Mouse (Mus musculus) CH12.LX (cell line): Measurements from ENCODE around the gene Rpl18a. TPM values are rescaled to one million over a fixed set of nuclear protein-coding genes. Genes with fewer than 3 reads are reported as not detected.

Experiments
- DNase-seq: peaks from one replicate; pipeline ENCODE4 v3.0.0-alpha.2; 2013; ENCODE audit errors: extremely low read depth
- H3K27ac ChIP-seq: 2 replicates; pipeline ENCODE4 v1.5.1; 2012; ENCODE audit warnings: low read depth, mild to moderate bottlenecking, control low read depth, moderate library complexity; ENCODE audit not compliant: insufficient read depth
- H3K27me3 ChIP-seq: replicated peaks from 2 replicates; pipeline ENCODE3; 2012; ENCODE audit warnings: inconsistent platforms
- H3K36me3 ChIP-seq, 2 experiments: replicated peaks in 1 of 2; 2 replicates each; pipeline versions ENCODE3 to v1.6.1; 2012; ENCODE audit warnings: inconsistent platforms in 1 of 2, low read length in 1 of 2, mild to moderate bottlenecking in 1 of 2, mixed read lengths in 1 of 2, moderate library complexity in 1 of 2; ENCODE audit not compliant: control insufficient read depth in 1 of 2, insufficient read depth in 1 of 2
- H3K4me1 ChIP-seq, 2 experiments: 2 replicates each; pipeline ENCODE4 v1.6.1; 2012; ENCODE audit warnings: inconsistent platforms in 1 of 2, moderate library complexity in 1 of 2; ENCODE audit not compliant: insufficient read depth in 2 of 2, control insufficient read depth in 1 of 2
- H3K4me2 ChIP-seq: 2 replicates; pipeline ENCODE4 v1.6.1; 2012; ENCODE audit warnings: low read depth, mild to moderate bottlenecking, control low read depth; ENCODE audit not compliant: poor library complexity, insufficient read depth, severe bottlenecking
- H3K4me3 ChIP-seq, 3 experiments: fragments of 150-350 bp in 1 of 3; sonication (generic) in 1 of 3; replicated peaks in 1 of 3; 2 replicates each; pipeline versions ENCODE3 to v1.5.1; 2011 to 2012; ENCODE audit warnings: low read depth in 2 of 3, low read length in 2 of 3, mild to moderate bottlenecking in 2 of 3, moderate library complexity in 2 of 3, control low read depth in 1 of 3, improper control_type of control experiment in 1 of 3, inconsistent platforms in 1 of 3, mixed read lengths in 1 of 3; ENCODE audit not compliant: poor library complexity in 1 of 3
- H3K79me2 ChIP-seq: replicated peaks from 2 replicates; pipeline ENCODE4 v1.6.1; 2012; ENCODE audit warnings: mild to moderate bottlenecking, moderate library complexity; ENCODE audit not compliant: control insufficient read depth, poor library complexity, insufficient read depth, severe bottlenecking; ENCODE audit errors: extremely low read depth
- H3K9ac ChIP-seq: 2 replicates; pipeline ENCODE4 v1.6.1; 2012; ENCODE audit warnings: low read depth, mild to moderate bottlenecking, control low read depth, moderate library complexity; ENCODE audit not compliant: insufficient read depth
- H3K9me3 ChIP-seq: replicated peaks from 2 replicates; pipeline ENCODE3; 2012; ENCODE audit warnings: low read length, inconsistent platforms, mixed read lengths
- CHD1 ChIP-seq: IDR thresholded peaks from 2 replicates; pipeline ENCODE4 v1.6.1; 2012; ENCODE audit warnings: low read depth, low read length, improper control_type of control experiment, inconsistent platforms
- CTCF ChIP-seq, 2 experiments: IDR thresholded peaks in 1 of 2; conservative IDR thresholded peaks in 1 of 2; 2 replicates each; pipeline ENCODE4 v1.5.1; 2011 to 2012; ENCODE audit warnings: low read depth in 2 of 2, low read length in 2 of 2, improper control_type of control experiment in 1 of 2, inconsistent platforms in 1 of 2, mild to moderate bottlenecking in 1 of 2, moderate library complexity in 1 of 2
- E2F4 ChIP-seq: IDR thresholded peaks from 2 replicates; pipeline ENCODE4 v1.6.1; 2011; ENCODE audit warnings: low read depth, low read length, improper control_type of control experiment; ENCODE audit not compliant: insufficient replicate concordance
- ETS1 ChIP-seq: conservative IDR thresholded peaks from 2 replicates; pipeline ENCODE4 v1.6.1; 2012; ENCODE audit warnings: low read depth, mild to moderate bottlenecking, inconsistent platforms, low read length, improper control_type of control experiment, moderate library complexity
- GABPA ChIP-seq: IDR thresholded peaks from 2 replicates; pipeline ENCODE4 v1.6.1; 2012; ENCODE audit warnings: low read depth, low read length, improper control_type of control experiment, inconsistent platforms; ENCODE audit not compliant: insufficient replicate concordance
- HCFC1 ChIP-seq: IDR thresholded peaks from 2 replicates; pipeline ENCODE4 v1.6.1; 2012; ENCODE audit warnings: low read depth, mild to moderate bottlenecking, inconsistent platforms, low read length, improper control_type of control experiment
- MAZ ChIP-seq: IDR thresholded peaks from 2 replicates; pipeline ENCODE4 v1.6.1; 2012; ENCODE audit warnings: low read depth, mild to moderate bottlenecking, inconsistent platforms, low read length, improper control_type of control experiment, moderate library complexity
- NELFE ChIP-seq: IDR thresholded peaks from 2 replicates; pipeline ENCODE4 v1.6.1; 2011; ENCODE audit warnings: low read depth, low read length, improper control_type of control experiment
- POLR2A ChIP-seq: IDR thresholded peaks from 2 replicates; pipeline ENCODE4 v1.6.1; 2011; ENCODE audit warnings: low read depth, mild to moderate bottlenecking, improper control_type of control experiment, low read length
- RAD21 ChIP-seq: IDR thresholded peaks from 2 replicates; pipeline ENCODE4 v1.6.1; 2011; ENCODE audit warnings: low read depth, mild to moderate bottlenecking, low read length, improper control_type of control experiment, moderate library complexity
- RCOR1 ChIP-seq: conservative IDR thresholded peaks from 2 replicates; pipeline ENCODE4 v1.6.1; 2012; ENCODE audit warnings: low read depth, mild to moderate bottlenecking, inconsistent platforms, low read length, improper control_type of control experiment
- SMC3 ChIP-seq: IDR thresholded peaks from 2 replicates; pipeline ENCODE4 v1.6.1; 2011; ENCODE audit warnings: low read depth, low read length, improper control_type of control experiment
- TBP ChIP-seq: conservative IDR thresholded peaks from 2 replicates; pipeline ENCODE4 v1.6.1; 2011; ENCODE audit warnings: low read depth, low read length, improper control_type of control experiment
- TCF12 ChIP-seq: IDR thresholded peaks from 2 replicates; pipeline ENCODE4 v1.6.1; 2014; ENCODE audit warnings: low read depth, mild to moderate bottlenecking, inconsistent platforms, low read length, improper control_type of control experiment
- UBTF ChIP-seq: IDR thresholded peaks from 2 replicates; pipeline ENCODE4 v1.6.1; 2012; ENCODE audit warnings: low read depth, mild to moderate bottlenecking, inconsistent platforms, low read length, improper control_type of control experiment, moderate library complexity
- USF2 ChIP-seq: conservative IDR thresholded peaks from 2 replicates; pipeline ENCODE4 v1.6.1; 2011; ENCODE audit warnings: low read depth, low read length, improper control_type of control experiment
- ZC3H11A ChIP-seq: IDR thresholded peaks from 2 replicates; pipeline ENCODE4 v1.6.1; 2012; ENCODE audit warnings: low read depth, mild to moderate bottlenecking, inconsistent platforms, low read length, improper control_type of control experiment
- ZKSCAN1 ChIP-seq: IDR thresholded peaks from 2 replicates; pipeline ENCODE4 v1.6.1; 2012; ENCODE audit warnings: low read depth, inconsistent platforms, low read length, improper control_type of control experiment, borderline replicate concordance
- ZNF384 ChIP-seq: IDR thresholded peaks from 2 replicates; pipeline ENCODE4 v1.6.1; 2012; ENCODE audit warnings: low read depth, low read length, improper control_type of control experiment, inconsistent platforms
- dilution Hi-C: fragments of 300-500 bp; cut with MboI; formaldehyde crosslinking; loops from 2 replicates; pipeline ENCODE4 v1.14.3; 2020; ENCODE audit warnings: low sequenced_read_pairs; ENCODE audit not compliant: extremely low pct_unique_long_range_greater_than_20kb, extremely low pct_ligation_motif_present
- in situ Hi-C: fragments of 300-500 bp; cut with MboI; formaldehyde crosslinking; loops from 3 replicates; pipeline ENCODE4 v1.14.3; 2019; ENCODE audit warnings: low sequenced_read_pairs, low pct_ligation_motif_present, low pct_unique_long_range_greater_than_20kb, mixed read lengths
- polyA plus RNA-seq: library from polyadenylated mRNA; unstranded; fragments of >175 nt; gene quantifications from 2 replicates; pipeline ENCODE4 v1.2.1, GENCODE M21; 2012; ENCODE audit warnings: low read depth; ENCODE audit not compliant: insufficient read length
- total RNA-seq, 2 experiments: library from RNA; depleted of rRNA; stranded (reverse); fragments of 300-350 nt in 1 of 2; fragments of >200 nt in 1 of 2; gene quantifications; 2 replicates each; pipeline ENCODE4 v1.2.3; 2012 to 2014

Rpl18a gene
- total and polyA plus RNA-seq, 3 experiments = 2,035 to 5,917 (median 3,837) TPM

GRCm38 (mm10) chr8:70943187-70943586 lies 46.0 kb upstream of the Rpl18a start:
- Histone ChIP-seq H3K9ac (no peak overlapping the region), H3K9me3 (no peaks in the 10 kb centered on the region), H3K27ac (no peak overlapping the region), H3K79me2 (no peaks in the 10 kb centered on the region), H3K27me3 (peaks cover 61% of the 10 kb centered on the region), H3K4me2 (no peak overlapping the region)
- dilution Hi-C loops = no loop called here
- no peak for DNase-seq
- TF ChIP-seq ZNF384 (no peak), NELFE (no peak), POLR2A (no peak), ETS1 (no peak), HCFC1 (no peak), RAD21 (no peak), TBP (no peak), GABPA (no peak), E2F4 (no peak), CHD1 (no peak), ZC3H11A (no peak)
- TF ChIP-seq, all 38 proteins: peak for 0
- no peak overlapping the region for H3K4me3 ChIP-seq
- no peaks in the 10 kb centered on the region for H3K4me1 ChIP-seq
- no peaks in the 10 kb centered on the region for H3K36me3 ChIP-seq
- in situ Hi-C loops = no loop called here

GRCm38 (mm10) chr8:70941478-70941877 lies 44.3 kb upstream of the Rpl18a start:
- H3K9ac ChIP-seq = no peak overlapping the region
- H3K4me3 ChIP-seq = no peak overlapping the region
- H3K79me2 ChIP-seq = no peaks in the 10 kb centered on the region
- H3K27ac ChIP-seq = no peak overlapping the region
- dilution Hi-C loops = no loop called here
- in situ Hi-C loops = no loop called here
- H3K36me3 ChIP-seq = no peaks in the 10 kb centered on the region
- no peak overlapping the region for H3K4me2 ChIP-seq
- peaks cover 57% of the 10 kb centered on the region for H3K27me3 ChIP-seq
- no peaks in the 10 kb centered on the region for H3K4me1 ChIP-seq
- H3K9me3 ChIP-seq = no peaks in the 10 kb centered on the region
- DNase-seq = peak; percentile 23
- TF ChIP-seq RAD21 (peak; percentile 18; the same call in 1 of the 2 replicates), CTCF (conservative IDR thresholded peaks at IDR 0.05 in 1 of 2, IDR thresholded peaks at IDR 0.05 in 1 of 2; ENCODE audit: low read depth in 2 of 2, low read length in 2 of 2) (peak in 1 of 2 experiments; percentile 56; a peak in 2 of 4 replicates), SMC3 (peak; percentile 49), E2F4 (no peak)

- Histone ChIP-seq H3K9me3 (no peaks in the 10 kb centered on the region), H3K4me2 (no peak overlapping the region), H3K4me1 (no peaks in the 10 kb centered on the region), H3K4me3 (no peak overlapping the region), H3K36me3 (no peaks in the 10 kb centered on the region), H3K27me3 (peaks cover 40% of the 10 kb centered on the region), H3K27ac (no peak overlapping the region), H3K79me2 (no peaks in the 10 kb centered on the region), H3K9ac (no peak overlapping the region)
- dilution Hi-C loops = no loop called here
- TF ChIP-seq ZKSCAN1 (no peak), UBTF (no peak), MAZ (no peak), USF2 (no peak), ZC3H11A (no peak), RCOR1 (no peak), TCF12 (no peak)
- in situ Hi-C loops = no loop called here
- DNase-seq = no peak
These were observed 40.0 kb upstream of the Rpl18a start for GRCm38 (mm10) chr8:70937200-70937599.
